Mouse (Mus musculus) urinary bladder, adult 2 months (tissue): ENCODE data around the gene Cgrrf1. TPM values are rescaled to one million over a fixed set of nuclear protein-coding genes. Genes with fewer than 3 reads are reported as not detected.
A peak's percentile ranks its signal among the peaks of the same experiment; 100 is the strongest.

Source experiments
- DNase-seq: peaks from one replicate; pipeline ENCODE4 v3.0.0; 2022; ENCODE audit warnings: low spot score
- polyA plus RNA-seq: library from polyadenylated mRNA; depleted of rRNA; stranded (reverse); fragments of >200 nt; gene quantifications from 2 replicates; pipeline ENCODE4 v1.2.3, GENCODE M21; 2012; rRNA removed

Cgrrf1 gene
- polyA plus RNA-seq, 1 experiment, result 50.5 TPM

DNA sequence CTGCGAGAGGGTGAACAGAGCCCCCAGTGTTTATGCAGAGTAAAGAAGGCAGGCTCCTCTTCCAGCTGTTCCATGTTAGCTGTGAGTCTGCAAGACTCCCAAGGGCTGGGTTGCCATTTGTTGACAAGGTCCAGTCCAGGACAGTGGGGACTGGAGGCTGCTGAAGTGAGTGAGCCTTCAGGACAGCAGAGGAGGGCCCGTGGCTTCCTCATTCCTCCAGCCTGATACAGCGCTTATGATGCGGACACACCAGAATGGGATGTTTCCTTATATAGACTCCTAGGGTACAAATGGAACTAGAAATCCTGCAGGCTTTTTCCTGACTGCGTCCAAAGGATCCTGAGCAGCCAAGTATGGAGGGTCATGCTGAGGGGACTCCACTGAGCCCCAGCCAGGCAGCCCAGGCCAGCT, 54.0 kb downstream of the Cgrrf1 start:
- peak; percentile 29 for DNase-seq

DNA sequence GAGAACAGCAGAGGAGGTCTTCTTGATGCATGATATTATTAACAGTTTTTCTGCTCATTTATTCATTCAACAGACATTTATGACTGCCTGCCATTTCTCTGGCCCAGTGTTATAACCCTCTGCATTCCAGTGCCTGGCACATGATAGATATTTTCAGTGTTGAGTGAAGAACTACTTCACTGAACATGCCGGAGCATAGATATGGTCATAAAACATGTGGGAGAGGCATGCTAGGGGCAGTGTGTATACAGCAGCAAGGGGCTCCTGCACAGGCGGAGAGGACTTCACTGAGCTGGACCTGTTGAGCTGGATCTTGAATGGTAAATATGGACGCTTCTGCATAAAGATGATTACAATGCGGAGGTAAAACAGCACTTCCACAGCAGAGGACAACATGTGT, 57.2 kb downstream of the Cgrrf1 start:
- no peak for DNase-seq

DNA sequence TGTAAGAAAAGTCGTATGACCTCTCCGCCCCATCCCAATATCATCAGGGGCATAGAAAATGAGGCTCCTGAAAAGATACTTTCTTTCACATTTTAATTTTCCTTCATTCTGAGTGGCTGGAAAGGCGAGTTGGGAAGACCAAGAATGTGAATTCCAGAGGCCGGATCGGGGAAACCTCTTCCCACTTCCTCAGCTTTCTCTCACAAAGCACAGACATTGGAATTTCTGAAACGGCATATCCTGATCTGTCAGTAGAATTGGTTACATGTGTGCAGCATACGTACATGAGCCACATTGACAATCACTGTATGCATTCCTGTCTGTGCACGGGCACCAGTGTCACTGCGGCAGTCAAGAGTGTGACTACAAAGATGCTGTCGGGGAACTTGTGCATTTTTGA, 62.0 kb downstream of the Cgrrf1 start:
- no peak for DNase-seq

DNA sequence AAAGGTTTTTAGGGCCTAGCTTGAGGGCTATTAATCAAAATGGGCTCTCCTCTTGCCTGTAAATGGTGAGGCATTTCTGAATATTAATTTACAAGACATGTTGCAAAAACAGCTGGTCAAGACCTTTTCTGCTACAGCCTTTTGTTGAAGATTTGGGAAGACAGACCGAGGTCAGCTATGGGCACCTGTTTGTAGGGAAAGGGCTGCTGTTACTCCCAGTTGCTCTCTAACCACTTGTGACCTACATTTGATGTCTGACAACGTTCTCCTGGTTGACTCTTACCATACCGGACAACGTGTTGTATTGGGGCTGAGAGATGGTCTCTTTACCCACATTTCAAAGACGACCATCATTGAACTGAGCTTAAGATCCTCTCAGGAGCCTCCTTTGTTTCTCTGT, 66.0 kb downstream of the Cgrrf1 start:
- no peak for DNase-seq

DNA sequence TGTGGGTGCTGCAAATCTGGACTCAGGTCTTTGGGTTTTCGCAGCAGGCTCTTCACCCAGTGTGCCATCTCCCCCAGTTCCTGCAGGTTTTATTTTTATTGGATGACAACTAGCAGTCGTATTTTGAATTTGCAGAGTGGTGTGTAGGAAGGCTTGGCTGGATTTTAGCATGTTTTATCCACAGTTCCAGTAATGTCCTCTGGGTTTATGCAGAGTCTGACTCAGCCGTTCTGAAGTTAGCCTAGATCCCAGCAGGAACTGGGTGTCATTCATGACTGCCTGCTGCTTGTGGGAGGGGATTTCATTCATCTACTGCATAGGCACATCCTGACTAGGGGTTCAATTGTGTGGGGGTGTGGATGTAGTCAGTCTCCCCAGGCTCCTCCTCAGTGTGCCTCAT, 66.7 kb downstream of the Cgrrf1 start:
- DNase-seq, result no peak

DNA sequence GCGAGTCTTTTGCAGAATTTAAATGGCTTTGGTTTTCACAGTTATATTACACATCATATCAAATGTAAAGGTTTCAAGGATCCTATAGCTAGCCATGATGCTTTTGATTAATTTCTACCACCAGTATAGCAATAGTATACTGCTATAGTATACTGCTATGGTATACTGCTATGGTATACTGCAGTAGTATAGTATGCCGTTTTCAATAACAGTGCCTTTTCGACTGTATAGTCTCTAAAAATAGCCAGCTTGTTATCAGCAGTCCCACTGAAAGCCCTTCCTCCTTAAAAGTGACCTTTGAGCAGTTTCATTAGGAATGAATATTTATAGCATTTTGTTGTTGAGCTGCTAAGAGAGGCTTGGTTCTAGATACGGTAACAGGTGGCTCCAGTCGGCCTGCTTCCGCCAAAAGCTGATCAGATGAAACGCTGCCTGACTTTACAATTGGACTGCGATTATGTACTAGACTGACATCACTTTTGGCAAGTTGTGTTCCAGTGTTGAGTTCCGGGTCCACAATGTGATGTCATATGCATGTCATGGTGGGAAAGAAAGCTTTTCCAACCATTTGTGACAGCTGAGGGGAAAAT, 70.7 kb downstream of the Cgrrf1 start:
- DNase-seq, result no peak

Other genes starting within 250 kb of the Cgrrf1 start
- 2.0 and 2.2 TPM in 2 replicates for gene Cdkn3, start 71.6 kb upstream of the Cgrrf1 start, polyA plus RNA-seq
- gene Cnih1, start 43.7 kb upstream of the Cgrrf1 start, polyA plus RNA-seq, result 74.6 and 77.4 TPM in 2 replicates
- 41.3 and 47.1 TPM in 2 replicates for gene Gmfb, start 9.9 kb upstream of the Cgrrf1 start, polyA plus RNA-seq
- gene Samd4, start 50.7 kb downstream of the Cgrrf1 start, polyA plus RNA-seq, result 28.6 and 33.4 TPM in 2 replicates